Mouse (Mus musculus): ENCODE data around the gene Wdr35. TPM values are rescaled to one million over a fixed set of nuclear protein-coding genes. Genes with fewer than 3 reads are reported as not detected.

Wdr35 gene
- polyA plus RNA-seq, 1 experiment = 16.6 TPM

GRCm38 (mm10) chr12:9033140-9033539 lies 59.4 kb downstream of the Wdr35 start:
- DNase-seq (ENCODE audit: low read depth) = no peak

DNA sequence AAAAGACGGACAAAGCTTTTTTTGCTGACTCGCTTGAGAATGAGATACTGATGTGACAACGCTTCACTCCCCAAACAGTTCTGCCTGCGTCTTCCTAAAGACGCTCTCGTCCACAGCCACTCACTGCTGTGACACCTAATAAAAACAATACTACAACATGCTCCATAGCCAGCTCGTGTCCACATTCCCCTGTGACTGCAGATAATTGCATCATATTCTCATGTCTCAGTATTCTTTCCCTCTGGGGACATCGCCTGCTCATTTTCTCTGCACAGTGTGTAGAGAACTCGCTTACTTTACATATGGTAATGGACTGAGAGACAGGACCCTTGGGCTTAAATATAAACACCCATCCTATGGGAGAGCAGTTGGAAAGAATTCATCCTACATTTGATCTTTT lies 62.7 kb downstream of the Wdr35 start:
- TF ChIP-seq CTCF (IDR thresholded peaks at IDR 0.05; ENCODE audit: borderline replicate concordance, extremely low read depth, insufficient read depth, insufficient read length) = no peak
- no peak for TF ChIP-seq POLR2A (IDR thresholded peaks at IDR 0.05; ENCODE audit: borderline replicate concordance, extremely low read depth, insufficient read depth, insufficient read length, poor library complexity, severe bottlenecking)
- DNase-seq (ENCODE audit: low read depth) = peak; percentile 22

More at GRCm38 (mm10) chr12:9033140-9033539, 59.4 kb downstream of the Wdr35 start:
- TF ChIP-seq POLR2A (IDR thresholded peaks at IDR 0.05; ENCODE audit: borderline replicate concordance, extremely low read depth, insufficient read depth, insufficient read length, poor library complexity, severe bottlenecking) = no peak
- no peak for TF ChIP-seq CTCF (IDR thresholded peaks at IDR 0.05; ENCODE audit: borderline replicate concordance, extremely low read depth, insufficient read depth, insufficient read length)

DNA sequence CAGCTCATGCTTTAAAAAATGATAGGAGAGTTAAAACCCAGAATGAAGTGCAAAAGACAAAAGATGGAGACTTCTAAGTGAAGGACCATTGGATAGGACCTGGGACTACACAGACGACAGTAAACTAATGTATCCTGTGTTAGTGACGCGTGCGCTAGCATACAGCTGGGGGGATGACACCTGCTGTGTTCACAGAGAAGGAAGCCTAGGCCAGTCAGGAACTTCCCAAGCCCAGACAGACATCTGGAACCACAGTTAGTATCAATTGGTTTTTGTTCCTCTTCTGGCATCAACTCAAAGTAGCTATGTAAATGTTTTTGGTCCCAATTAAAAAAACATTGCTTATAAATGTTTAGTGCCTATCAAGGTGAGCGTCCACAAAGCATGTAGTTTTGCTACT lies 66.5 kb downstream of the Wdr35 start:
- no peak for DNase-seq (ENCODE audit: low read depth)
- TF ChIP-seq POLR2A (IDR thresholded peaks at IDR 0.05; ENCODE audit: borderline replicate concordance, extremely low read depth, insufficient read depth, insufficient read length, poor library complexity, severe bottlenecking) (no peak), CTCF (IDR thresholded peaks at IDR 0.05; ENCODE audit: borderline replicate concordance, extremely low read depth, insufficient read depth, insufficient read length) (no peak)

DNA sequence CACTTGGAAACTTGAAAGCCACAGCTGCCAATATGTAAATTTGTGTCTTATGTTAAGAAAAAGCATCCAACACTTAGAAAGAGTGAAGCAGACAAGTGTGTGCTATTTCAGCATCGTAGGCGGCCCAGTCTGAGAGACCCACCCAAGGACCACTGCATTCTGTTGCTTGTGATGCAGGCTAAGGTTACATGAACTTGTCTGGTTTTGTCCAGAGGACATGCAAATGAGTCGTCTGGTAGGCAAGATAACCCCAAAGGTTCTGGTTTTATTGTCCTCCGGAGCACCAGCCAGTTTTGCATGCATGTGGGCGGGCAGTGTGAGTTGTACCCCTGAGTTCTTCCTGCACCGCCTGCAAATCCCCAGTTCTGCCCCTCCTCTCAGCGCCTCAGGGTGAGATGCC lies 67.0 kb downstream of the Wdr35 start:
- no peak for DNase-seq (ENCODE audit: low read depth)
- TF ChIP-seq POLR2A (IDR thresholded peaks at IDR 0.05; ENCODE audit: borderline replicate concordance, extremely low read depth, insufficient read depth, insufficient read length, poor library complexity, severe bottlenecking) = no peak
- no peak for TF ChIP-seq CTCF (IDR thresholded peaks at IDR 0.05; ENCODE audit: borderline replicate concordance, extremely low read depth, insufficient read depth, insufficient read length)

DNA sequence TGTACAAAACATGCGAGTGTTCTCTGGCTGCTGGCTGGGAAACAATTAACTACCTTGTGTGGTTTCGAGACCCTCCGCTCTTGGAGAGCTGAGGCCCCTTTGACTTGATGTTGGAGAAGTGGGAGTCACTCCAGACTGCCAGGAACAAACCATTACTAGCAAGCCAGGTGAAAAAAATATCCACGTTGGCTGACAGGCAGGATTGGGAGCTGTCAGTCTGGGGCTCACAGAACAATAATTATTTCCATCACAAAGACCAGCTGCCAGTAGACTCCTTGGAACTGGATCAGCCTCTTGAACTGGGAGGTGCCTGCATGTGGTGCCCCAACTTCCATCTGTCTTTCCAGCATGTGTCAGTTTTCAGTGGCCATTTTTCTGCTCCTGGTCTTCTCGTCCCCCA lies 68.6 kb downstream of the Wdr35 start:
- no peak for DNase-seq (ENCODE audit: low read depth)
- no peak for TF ChIP-seq CTCF (IDR thresholded peaks at IDR 0.05; ENCODE audit: borderline replicate concordance, extremely low read depth, insufficient read depth, insufficient read length)
- no peak for TF ChIP-seq POLR2A (IDR thresholded peaks at IDR 0.05; ENCODE audit: borderline replicate concordance, extremely low read depth, insufficient read depth, insufficient read length, poor library complexity, severe bottlenecking)

GRCm38 (mm10) chr12:9042759-9043158 lies 69.1 kb downstream of the Wdr35 start:
- no peak for DNase-seq (ENCODE audit: low read depth)
- TF ChIP-seq POLR2A (IDR thresholded peaks at IDR 0.05; ENCODE audit: borderline replicate concordance, extremely low read depth, insufficient read depth, insufficient read length, poor library complexity, severe bottlenecking) (no peak), CTCF (IDR thresholded peaks at IDR 0.05; ENCODE audit: borderline replicate concordance, extremely low read depth, insufficient read depth, insufficient read length) (no peak)

DNA sequence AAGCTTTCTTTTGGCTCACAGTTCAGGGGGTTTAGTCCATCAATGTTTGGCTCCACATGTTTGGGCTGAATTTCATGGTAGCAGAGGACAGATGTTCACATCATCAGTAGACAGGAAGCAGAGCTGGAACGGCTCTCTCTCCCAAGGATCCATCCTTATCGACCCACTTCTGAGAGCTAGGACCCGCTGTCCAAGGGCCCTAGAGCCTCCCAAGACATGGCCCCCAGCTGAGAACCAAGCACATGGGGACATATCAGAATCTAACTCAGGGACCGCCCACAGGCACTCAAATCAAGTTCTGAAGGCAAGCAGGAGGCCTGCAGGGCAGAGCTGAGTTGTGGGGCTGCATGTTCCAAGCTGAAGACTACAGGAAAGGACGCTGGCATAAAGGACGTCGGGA lies 71.0 kb downstream of the Wdr35 start:
- TF ChIP-seq POLR2A (IDR thresholded peaks at IDR 0.05; ENCODE audit: borderline replicate concordance, extremely low read depth, insufficient read depth, insufficient read length, poor library complexity, severe bottlenecking) (no peak), CTCF (IDR thresholded peaks at IDR 0.05; ENCODE audit: borderline replicate concordance, extremely low read depth, insufficient read depth, insufficient read length) (no peak)
- DNase-seq (ENCODE audit: low read depth) = no peak

DNA sequence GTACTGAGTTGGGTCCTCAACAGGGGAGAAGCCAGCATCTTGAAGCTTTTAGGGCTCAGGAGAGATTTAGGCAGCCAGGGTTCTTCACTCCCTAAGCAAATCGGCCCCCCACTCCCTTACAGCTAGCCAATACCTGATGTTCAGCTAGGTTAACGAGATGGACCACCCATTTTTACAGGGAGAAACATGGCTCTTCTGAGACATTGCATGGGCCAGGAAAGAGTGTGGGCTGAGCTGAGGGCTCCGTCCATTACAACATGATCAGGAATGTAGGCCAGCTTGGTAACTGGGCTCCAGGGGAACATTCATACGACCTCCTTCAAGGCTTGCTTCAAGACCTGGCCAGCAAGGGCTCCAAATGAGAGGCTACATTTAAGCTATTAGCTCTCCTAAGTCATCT lies 73.0 kb downstream of the Wdr35 start:
- TF ChIP-seq POLR2A (IDR thresholded peaks at IDR 0.05; ENCODE audit: borderline replicate concordance, extremely low read depth, insufficient read depth, insufficient read length, poor library complexity, severe bottlenecking) = no peak
- no peak for TF ChIP-seq CTCF (IDR thresholded peaks at IDR 0.05; ENCODE audit: borderline replicate concordance, extremely low read depth, insufficient read depth, insufficient read length)
- no peak for DNase-seq (ENCODE audit: low read depth)

DNA sequence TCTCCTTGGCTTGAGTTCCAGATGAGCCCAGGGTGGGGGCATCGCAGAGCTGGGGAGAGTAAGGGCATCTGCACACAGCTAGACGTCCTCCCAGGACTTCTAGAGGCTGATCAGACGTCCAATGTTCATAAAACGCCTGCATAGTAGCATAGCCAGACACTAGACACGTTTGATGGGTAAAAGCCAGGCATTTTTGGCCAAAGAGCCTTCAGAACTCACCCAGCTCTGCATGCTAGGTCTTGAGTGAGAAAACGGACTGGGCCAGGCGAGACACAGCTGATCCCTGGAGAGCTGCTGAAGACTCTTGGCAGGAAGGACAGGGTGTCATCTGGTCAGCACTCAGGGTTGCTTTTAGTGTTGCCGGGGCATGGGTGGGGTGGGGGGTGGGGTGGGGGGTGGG lies 74.4 kb downstream of the Wdr35 start:
- TF ChIP-seq CTCF (IDR thresholded peaks at IDR 0.05; ENCODE audit: borderline replicate concordance, extremely low read depth, insufficient read depth, insufficient read length) (no peak), POLR2A (IDR thresholded peaks at IDR 0.05; ENCODE audit: borderline replicate concordance, extremely low read depth, insufficient read depth, insufficient read length, poor library complexity, severe bottlenecking) (no peak)
- DNase-seq (ENCODE audit: low read depth) = no peak

- no peak for DNase-seq (ENCODE audit: low read depth)
- TF ChIP-seq POLR2A (IDR thresholded peaks at IDR 0.05; ENCODE audit: borderline replicate concordance, extremely low read depth, insufficient read depth, insufficient read length, poor library complexity, severe bottlenecking) (no peak), CTCF (IDR thresholded peaks at IDR 0.05; ENCODE audit: borderline replicate concordance, extremely low read depth, insufficient read depth, insufficient read length) (no peak)
Observed at GRCm38 (mm10) chr12:9050824-9051223, 77.1 kb downstream of the Wdr35 start.

DNA sequence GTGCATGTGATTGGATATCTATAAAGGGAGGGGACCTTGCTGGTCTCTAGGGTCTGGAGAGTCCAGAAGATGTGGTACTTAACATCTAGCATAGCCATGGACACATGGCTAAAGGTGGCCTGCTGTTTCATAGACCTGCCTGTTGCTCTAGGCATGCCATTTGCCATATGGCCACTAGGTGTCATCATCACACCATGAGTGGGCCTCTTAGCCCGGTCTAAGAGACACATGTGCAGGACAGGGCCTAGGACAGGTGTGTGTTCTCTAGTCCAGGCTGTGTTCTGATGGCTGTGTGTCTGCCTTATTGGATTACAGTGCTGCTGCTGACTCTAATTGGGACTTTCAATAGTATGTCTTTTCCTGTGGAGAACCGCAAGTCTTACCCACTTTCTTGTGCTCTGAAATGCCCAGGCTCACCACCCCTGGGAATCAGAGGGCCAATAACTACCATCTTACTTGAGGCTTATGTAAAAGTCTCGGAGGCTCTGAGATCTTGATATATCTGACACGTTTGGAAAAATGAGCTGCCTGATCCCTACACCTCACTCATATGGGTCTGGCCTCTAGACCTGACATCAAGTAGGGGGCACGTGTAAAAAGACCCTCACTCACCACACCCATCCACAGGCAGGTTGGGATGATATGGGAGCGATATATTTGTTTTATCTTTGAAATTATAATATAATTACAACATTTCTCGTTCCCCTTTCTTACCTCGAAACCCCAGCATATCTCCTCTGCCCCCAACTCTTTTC lies 78.6 kb downstream of the Wdr35 start:
- peak; percentile 84 for DNase-seq (ENCODE audit: low read depth)
- peak; percentile 95 for TF ChIP-seq CTCF (IDR thresholded peaks at IDR 0.05; ENCODE audit: borderline replicate concordance, extremely low read depth, insufficient read depth, insufficient read length)
- TF ChIP-seq POLR2A (IDR thresholded peaks at IDR 0.05; ENCODE audit: borderline replicate concordance, extremely low read depth, insufficient read depth, insufficient read length, poor library complexity, severe bottlenecking) = no peak

GRCm38 (mm10) chr12:9053345-9053744 lies 79.7 kb downstream of the Wdr35 start:
- TF ChIP-seq CTCF (IDR thresholded peaks at IDR 0.05; ENCODE audit: borderline replicate concordance, extremely low read depth, insufficient read depth, insufficient read length) = no peak
- no peak for TF ChIP-seq POLR2A (IDR thresholded peaks at IDR 0.05; ENCODE audit: borderline replicate concordance, extremely low read depth, insufficient read depth, insufficient read length, poor library complexity, severe bottlenecking)
- DNase-seq (ENCODE audit: low read depth) = no peak

Data from brain, embryonic 14.5 days (tissue).